Mouse (Mus musculus) C2C12 (cell line): ENCODE results near the gene Mblac2.

ENCODE experiments used
- CTCF ChIP-seq: IDR thresholded peaks from one replicate; pipeline ENCODE4 v1.5.1; 2011; ENCODE audit not compliant: control insufficient read depth, insufficient read depth, insufficient read length
- MYOD1 ChIP-seq: IDR thresholded peaks from one replicate; pipeline ENCODE4 v1.6.1; 2011; ENCODE audit warnings: low read depth; ENCODE audit not compliant: control insufficient read depth, insufficient read length
- USF1 ChIP-seq: IDR thresholded peaks from one replicate; pipeline ENCODE4 v1.6.1; 2011; ENCODE audit warnings: low read depth, mild to moderate bottlenecking, control low read depth, moderate library complexity

- TF ChIP-seq USF1 (no peak), CTCF (no peak), MYOD1 (no peak)
These were observed 35.8 kb upstream of the Mblac2 start for GRCm38 (mm10) chr13:81675333-81675732.
